Mouse (Mus musculus): ENCODE measurements around the gene Gm5617. TPM values are rescaled to one million over a fixed set of nuclear protein-coding genes. Genes with fewer than 3 reads are reported as not detected.
"Not testable (repeated sequence)": the region's sequence is repeated elsewhere in the genome, so short reads cannot be mapped to it uniquely, and the experiment has no call there.

Gm5617 gene
- polyA plus RNA-seq, 1 experiment = 37.8 TPM

DNA sequence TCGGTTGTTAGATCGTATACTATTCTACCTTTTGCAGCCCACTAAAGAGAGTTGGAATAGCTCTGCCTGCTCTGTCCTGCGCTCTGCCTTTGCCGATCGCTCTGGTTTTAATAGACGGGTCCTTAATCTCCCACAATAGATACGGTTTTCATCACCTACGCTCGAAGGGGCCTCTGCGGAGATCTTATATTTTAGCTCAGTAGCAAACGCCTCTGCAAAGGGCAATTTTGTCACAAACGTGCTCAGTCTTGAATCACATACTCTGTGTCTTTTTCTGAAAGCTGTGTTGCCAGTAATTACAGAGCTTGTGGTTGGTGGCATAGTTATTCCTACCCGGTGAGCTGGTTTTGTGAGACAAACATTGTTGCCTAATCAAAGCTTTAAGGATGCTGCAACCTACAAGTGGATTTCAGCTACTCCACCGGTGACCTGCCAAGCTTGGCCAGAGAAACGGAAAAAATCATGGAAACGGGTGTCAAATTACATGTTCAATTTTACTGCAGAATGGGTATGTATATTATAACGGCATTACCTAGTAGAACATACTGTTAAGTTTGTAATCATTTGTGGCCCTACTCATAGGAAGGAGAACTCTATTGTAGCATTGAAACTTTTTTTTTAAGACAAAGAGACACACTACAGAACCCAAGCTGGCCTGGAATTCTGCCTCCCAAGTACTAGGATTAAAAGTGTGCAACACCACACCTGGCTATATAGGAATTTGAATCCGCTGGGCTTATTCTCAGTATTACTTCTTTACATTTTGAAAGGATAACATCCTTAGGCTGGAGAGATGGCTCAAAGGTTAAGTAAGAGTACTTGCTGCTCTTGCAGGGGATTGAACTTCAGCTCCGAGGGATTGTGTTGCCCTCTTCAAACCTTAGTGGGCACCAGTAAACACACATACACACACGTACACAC, 13.8 kb upstream of the Gm5617 start:
- no peak for DNase-seq (ENCODE audit: low read depth, low spot score)

DNA sequence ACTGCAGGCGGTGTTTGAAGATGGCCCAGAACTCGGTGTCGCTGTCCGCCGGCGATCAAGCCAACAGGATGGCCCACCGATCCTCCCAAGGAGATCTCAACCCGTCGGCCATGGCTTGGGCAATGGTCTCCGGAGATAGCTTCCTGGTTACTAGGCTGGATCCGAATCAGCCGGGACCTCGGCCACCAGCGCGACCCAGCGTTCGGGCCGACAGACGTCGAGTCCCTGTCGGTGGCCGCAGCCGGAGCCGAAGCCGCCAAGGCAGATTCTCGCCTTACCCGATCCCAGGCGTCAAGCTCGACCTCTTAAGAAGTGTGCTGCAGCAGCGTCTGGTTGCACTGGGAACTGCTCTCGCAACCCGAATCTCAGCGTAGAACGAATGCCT, 298 bp downstream of the Gm5617 start:
- DNase-seq (ENCODE audit: low read depth, low spot score) = no peak
- WGBS = 5% methylated on average over 34 of the region's 34 CpGs

More for the DNA sequence above, 13.8 kb upstream of the Gm5617 start:
- WGBS = 26% methylated on average over 20 of the region's 20 CpGs

DNA sequence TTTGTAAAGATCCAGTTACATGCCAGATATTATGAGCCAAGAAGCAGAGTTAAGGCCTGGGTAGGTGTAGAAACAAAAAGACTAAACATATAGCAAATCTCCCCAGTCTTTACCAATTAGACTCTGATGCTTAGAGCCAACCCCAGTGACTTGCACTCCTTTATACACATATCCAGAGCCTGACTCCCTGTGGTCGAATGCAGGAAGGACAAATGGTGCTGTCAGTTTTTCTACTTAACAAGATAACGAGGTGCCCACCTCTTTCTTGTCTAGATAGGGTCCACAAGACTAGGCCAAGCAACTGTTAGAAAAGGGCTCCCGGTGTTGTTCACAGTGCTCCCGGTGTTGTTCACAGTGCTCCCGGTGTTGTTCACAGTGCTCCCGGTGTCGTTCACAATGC, 6.0 kb downstream of the Gm5617 start:
- no peak for DNase-seq (ENCODE audit: low read depth, low spot score)
- WGBS = 87% methylated on average over 7 of the region's 7 CpGs

DNA sequence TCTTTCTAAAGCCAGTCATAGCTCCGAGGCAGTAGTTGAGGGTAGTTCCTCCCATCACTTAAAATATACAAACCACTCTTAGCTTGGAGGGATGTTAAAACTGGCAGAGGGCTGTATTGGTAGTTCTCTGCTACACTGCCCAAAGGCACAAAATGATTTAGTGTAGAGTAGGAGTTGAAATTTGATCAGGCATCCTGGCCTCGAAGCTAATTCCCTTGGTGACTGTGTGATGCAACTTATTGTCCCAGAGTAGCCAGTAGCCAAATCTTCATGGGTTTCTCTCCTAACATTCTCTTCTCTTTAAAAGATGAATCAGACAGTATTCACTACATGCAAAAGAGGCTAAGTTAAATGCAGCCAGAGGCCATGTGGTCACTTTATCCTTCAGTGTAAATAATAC, 7.8 kb downstream of the Gm5617 start:
- 62% methylated on average over 2 of the region's 2 CpGs for WGBS
- DNase-seq (ENCODE audit: low read depth, low spot score) = no peak

DNA sequence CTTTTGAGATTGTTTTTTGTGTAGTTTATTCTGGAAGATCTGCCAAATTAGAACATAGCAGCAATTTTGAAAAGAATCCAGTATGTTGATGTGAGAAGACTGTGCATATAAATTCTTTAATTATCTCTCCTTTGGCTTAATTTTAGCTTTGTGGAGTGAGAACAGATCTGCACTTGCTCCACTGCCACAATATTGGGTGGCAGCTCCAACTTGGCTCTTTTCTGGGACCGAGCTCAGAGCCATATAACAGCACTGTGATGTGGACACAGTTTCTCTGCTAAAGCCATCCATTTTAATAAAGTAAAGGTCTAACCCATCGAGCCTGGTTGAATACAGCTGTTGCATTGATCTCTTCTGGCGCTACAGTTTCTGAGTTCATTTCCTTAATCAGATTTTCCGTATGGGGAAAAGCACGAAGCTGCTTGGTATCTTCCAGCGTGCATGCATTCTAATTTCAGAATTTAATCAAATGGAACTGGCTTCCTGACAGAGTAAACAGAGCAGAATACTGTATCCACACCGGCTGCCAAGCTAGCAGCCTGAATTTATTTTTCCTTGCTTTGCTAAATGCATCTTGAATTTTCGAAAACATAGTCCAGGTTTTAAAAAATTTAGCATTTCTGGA, 9.6 kb downstream of the Gm5617 start:
- 63% methylated on average over 8 of the region's 8 CpGs for whole genome bisulfite sequencing
- DNase-seq (ENCODE audit: low read depth, low spot score) = no peak

DNA sequence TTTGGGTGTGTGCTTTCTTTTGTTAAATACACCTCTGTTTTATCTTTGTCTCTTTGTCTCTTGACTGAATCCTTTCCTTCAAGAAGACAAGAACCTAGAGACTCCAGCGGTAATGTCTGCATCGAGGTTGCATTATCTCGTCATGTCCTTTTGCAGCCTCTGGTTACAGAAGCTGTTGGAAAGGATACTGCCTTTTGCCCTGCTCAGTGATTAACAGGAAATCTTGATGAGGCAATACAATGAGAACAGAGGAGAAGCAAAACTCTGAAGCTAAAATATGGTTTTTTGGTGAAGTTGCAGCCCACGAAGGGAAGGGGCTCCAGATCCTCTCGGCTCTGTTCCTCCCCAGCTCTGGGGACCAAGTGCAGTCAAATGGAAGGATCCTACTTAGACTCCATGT, 14.9 kb downstream of the Gm5617 start:
- 80% methylated on average over 5 of the region's 5 CpGs for WGBS
- DNase-seq (ENCODE audit: low read depth, low spot score) = no peak

DNA sequence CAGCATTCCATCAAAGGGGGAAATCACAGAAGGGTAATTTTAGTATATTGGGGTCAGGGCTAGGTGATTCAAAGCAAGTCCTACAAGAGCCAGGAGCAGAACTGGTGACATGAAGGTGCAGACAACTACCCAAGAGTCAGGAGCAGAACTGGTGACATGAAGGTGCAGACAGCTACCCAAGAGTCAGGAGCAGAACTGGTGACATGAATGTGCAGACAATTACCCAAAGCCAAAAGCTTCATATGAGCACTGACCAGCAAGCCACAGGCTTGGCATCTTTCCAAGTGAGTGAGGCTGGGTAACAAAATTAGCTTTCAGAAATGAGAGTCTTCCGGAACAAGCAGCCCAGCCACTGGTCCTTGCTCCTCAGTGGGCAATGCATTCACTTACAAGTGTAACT, 20.1 kb downstream of the Gm5617 start:
- WGBS = 48% methylated on average over 1 of the region's 1 CpGs
- DNase-seq (ENCODE audit: low read depth, low spot score) = no peak

DNA sequence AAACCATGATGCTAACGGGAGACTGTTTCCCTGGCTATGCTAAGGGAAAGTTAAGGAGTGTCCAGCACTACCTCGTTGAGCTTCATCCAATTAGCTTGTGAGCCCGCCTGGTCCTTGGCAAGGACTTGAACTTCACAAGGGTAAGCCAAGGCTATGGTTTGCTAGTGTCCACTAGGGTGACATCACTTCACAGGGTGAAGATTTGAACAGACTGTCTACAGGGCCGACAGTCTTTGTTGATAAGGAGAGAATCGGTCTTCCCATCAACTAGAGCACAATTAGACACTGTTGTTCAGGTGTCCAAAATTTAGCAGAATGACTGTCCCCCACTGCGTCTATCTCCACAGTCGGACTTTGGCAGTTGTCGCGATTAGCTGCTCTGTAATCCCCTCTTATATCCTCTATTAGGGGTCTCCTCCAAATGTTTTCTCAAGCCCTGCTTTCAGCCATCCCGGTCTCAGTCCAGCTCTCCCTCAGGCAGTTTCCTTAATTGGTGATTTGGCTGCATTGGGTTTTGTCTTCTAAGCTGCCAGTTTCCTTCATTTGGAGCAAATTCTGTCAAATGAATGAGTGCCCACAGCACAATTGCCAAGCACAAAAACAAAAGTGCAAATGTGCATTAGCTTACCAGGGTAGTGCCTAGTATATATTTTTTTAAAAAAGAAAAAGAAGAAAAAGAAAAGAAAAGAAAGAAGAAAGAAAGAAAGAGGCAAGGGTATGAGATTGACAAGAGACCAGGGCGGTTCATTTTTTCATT, 21.6 kb downstream of the Gm5617 start:
- 81% methylated on average over 11 of the region's 11 CpGs for WGBS
- DNase-seq (ENCODE audit: low read depth, low spot score) = no peak

DNA sequence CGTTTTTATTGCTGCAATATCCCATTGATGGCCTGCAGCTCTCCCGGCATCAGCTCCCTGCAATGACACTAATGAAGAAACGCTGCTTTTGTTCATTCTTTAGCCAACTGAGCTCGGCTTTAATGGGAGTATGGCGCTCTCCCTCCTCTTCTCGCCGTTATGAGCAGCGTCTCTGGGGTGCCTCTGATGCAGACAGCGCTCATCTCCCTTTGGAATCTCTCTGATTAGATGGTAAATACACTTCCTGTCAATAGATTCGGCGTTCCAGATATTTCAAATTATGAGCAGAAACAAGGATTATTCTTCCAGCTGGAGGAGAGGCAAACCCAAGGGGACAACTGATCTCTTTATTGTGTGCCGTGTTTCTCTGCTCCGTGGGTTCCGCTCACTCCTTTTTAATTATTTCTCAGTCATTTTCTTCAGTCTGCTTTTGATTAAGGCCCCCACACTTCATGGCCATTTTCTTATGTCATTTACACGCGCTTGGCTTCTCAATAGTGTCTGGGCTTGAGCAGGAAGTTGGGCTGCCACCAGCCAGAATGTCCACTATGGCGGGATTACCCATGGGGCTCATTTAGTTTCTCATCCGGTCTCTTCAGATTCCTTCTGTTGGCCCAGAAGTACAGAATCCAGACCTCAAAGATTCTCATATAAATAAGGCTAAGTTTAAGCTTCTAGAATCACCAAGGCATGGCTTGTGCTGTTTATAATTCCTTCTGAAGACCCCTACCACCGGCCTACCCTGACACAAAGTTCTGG, 22.3 kb downstream of the Gm5617 start:
- 70% methylated on average over 19 of the region's 19 CpGs for WGBS
- DNase-seq (ENCODE audit: low read depth, low spot score) = no peak

DNA sequence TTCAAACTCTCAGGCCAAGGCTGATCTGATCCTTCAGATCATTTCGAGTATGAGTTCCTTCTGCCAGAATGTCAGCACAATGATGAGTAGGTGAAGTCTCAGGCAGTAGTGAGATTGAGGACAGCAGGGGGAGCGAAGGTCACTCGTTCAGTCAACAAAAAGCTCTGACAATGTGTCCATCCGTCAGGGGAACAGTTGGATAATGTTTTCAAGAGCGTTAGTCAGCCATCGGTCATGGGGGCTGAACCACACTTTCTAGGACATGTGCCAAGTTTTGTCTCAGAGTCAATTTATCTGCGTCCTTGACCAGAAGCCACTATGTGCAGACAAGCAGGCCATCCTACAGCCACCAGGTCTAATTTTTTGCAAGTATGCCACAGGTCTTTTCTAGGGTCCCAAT, 25.2 kb downstream of the Gm5617 start:
- not testable (repeated sequence) for DNase-seq (ENCODE audit: low read depth, low spot score)
- WGBS = 20% methylated on average over 5 of the region's 7 CpGs

DNA sequence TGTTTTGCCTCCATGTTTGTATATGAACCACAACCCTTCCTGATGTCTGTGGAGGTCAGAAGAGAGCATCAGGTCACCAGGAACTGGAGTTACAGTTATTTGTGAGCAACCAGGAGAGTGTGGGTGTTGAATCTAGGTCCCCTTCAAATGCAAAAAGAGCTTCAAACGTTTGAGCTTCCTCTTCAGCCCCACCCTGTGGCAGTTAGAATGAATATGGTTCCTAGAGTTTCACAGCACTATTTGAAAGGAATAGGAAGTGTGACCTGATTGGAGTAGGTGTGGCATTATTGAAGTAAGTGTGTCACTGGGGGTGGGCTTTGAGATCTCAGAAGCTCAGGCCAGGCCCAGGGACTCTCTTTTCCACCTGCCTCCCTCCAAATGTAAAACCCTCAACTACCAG, 30.3 kb downstream of the Gm5617 start:
- WGBS = 2% methylated on average over 1 of the region's 1 CpGs
- DNase-seq (ENCODE audit: low read depth, low spot score) = no peak

DNA sequence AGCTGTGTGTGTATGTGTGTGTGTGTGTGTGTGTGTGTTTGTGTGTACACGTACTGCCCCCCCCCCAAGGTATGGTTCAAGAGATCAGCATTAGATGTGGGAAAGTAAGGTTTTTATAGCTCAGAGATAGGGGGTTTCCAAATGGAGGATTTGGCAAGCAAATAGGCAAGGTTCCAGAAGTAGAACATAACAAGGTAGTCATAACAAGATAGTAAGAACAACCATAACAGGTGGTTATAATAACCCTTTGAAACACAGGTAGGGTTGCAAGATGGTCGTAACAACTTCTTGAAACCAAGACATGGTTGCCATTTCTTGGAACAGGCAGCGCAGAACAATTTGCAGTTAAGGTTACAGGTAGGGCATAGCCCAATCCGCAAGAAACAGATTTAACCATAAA, 31.3 kb downstream of the Gm5617 start:
- 86% methylated on average over 4 of the region's 4 CpGs for WGBS
- no peak for DNase-seq (ENCODE audit: low read depth, low spot score)

DNA sequence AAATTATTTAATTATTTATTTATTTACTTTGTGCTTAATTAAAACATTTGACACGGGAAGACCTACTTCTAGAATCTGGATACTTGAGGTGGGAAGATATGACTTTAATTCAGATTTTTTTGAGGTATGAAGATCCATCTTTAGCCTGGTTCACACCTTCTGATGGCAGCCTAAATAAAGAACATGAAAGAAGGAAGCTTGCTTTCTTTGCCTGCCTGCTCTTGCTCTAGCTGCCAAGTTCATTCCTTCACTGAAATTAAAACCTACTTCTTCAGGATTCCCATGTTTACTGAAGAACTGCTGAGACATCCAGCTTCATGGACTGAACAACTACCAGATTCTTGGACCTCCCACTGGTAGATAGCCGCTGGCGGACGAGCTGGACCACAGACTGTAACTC, 36.1 kb downstream of the Gm5617 start:
- no peak for DNase-seq (ENCODE audit: low read depth, low spot score)
- WGBS = 80% methylated on average over 4 of the region's 4 CpGs

DNA sequence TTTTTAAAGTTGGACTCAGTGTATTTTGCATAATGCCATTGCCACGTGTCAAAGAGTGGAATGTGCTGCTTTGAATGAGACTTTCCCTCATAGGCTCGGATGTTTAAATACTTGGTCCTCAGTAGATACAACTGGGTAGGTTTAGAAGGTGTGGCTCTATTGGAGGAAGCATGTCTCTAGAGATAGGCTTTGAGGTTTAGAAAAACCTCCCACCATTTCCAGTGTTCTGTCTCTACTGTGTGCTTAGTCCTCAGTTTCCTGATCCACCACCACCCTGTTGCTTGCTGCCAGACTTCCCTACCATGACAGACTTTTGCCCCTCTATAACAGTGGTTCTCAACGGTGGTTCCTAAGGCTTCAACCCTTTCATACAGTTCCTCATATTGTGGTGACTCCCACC, 37.0 kb downstream of the Gm5617 start:
- no peak for DNase-seq (ENCODE audit: low read depth, low spot score)
- WGBS = 53% methylated on average over 3 of the region's 3 CpGs

DNA sequence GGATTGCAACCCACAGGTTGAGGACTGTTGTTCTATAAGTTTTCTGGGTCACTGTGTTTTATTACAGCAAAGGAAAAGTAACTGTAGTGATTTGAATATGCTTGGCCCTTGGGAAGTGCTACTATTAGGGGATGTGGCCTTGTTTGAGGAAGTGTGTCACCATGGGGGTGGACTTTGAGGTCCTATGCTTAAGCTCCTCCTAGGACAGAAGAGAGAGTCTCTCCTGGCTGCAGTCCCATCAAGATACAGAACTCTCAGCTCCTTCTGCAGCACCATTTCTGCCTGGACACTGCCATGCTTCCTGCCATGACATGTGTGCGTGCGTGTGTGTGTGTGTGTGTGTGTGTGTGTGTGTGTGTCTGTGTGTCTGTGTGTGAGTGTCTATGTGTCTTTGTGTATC, 37.5 kb downstream of the Gm5617 start:
- WGBS = 78% methylated on average over 2 of the region's 2 CpGs
- no peak for DNase-seq (ENCODE audit: low read depth, low spot score)

DNA sequence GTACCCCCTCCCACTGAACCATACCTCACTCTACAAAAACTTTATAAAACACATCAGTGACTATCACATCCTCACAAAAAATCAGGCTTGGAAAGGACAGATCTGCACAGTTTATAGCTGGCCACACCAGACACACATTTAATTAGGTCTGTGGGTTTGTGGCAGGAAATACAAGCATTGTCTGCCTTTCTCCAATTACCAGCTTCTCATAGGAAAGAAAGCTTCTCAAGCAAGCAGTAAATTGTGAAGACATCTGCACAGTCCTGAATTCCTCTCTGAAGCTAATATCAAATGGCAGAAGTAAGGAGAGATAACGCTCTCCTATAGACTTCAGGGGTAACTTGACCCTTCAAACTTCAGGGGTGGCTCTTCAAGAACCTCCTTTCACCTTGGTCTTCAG, 41.2 kb downstream of the Gm5617 start:
- 64% methylated on average over 1 of the region's 1 CpGs for WGBS
- DNase-seq (ENCODE audit: low read depth, low spot score) = no peak

DNA sequence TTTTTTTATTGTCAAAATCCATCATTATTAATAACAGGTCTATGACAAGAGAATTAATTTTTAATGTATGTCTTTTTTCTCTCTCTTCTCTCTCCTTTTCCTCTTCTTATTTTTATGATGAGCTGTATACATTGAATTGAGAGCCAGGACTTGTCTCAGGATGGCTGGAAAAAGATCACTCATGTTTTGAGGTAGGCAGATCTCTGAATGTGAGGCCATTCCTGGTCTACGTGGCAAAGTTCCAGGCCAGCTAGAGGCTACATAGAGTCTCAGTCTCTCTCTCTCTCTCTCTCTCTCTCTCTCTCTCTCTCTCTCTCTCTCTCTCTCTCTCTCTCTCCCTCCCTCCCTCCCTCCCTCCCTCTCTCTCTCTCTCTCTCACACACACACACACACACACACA, 42.4 kb downstream of the Gm5617 start:
- not testable (repeated sequence) for DNase-seq (ENCODE audit: low read depth, low spot score)
- whole genome bisulfite sequencing = 81% methylated on average over 1 of the region's 1 CpGs

DNA sequence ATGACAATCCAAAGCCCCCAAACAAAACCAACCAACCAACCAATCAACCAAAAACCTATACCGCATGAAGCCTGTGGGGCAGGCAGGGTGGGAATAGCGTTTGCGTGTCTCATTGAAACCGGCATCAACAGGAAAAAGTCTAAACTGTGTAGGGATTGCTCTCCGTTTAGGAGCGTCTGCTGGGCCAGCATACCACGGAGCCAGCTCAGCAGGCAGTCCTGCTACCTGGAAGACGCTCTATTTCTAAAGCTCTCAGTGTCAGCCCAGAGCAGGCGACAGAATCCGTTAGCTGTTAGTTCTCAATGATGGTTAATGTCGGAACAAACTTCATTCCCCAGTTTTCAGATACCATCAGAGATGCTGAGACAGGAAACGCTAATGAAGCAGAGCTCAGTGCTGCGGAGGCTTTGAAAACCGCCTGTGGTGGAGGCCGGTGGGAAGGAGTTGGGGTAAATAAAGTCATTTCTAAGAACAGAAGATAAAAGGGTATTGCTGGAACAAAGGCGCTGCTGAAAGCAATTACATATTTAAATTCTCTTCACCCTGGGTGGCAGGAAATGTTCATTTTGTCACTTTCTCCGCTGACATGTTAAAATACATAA, 42.9 kb downstream of the Gm5617 start:
- no peak for DNase-seq (ENCODE audit: low read depth, low spot score)
- 15% methylated on average over 17 of the region's 17 CpGs for WGBS

DNA sequence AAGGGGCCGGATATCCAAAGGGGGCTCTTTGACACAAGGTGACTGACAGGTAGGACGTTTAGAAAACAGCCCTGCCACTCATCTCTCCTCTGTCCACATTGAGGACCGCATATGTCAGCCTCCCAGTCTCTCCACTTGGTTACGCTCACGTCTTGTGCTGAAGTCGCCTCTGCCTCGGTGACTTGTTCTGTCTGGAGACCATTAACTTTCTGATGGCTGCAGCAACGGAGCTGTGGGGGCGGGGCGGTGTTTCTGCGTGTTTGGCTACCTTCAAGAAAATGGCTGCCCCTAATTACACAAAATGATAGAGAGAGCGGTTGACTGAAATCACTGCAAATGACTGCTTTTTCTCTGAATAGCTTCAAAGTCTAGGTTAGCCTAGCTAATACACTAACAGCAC, 43.4 kb downstream of the Gm5617 start:
- no peak for DNase-seq (ENCODE audit: low read depth, low spot score)
- 22% methylated on average over 12 of the region's 12 CpGs for WGBS

All from large intestine, adult 2 months (tissue).